In genomic region chr1:132386266-132386665, GRCm38 (mm10) we compare ENCODE assay signal across 16 mouse cellular contexts. TPM values are rescaled to one million over a fixed set of nuclear protein-coding genes. Genes with fewer than 3 reads are reported as not detected.
A peak's percentile ranks its signal among the peaks of the same experiment; 100 is the strongest.
DNase-seq lines count a peak whose midpoint lies in the region; ATAC-seq and TF ChIP-seq lines count a peak whose summit lies in the region.
"Had no signal": no experiment of that assay in that cellular context is flagged by ENCODE, and none has a peak within 500 bp of the region (broad histone marks: within the 10 kb centered on the region; RNA-seq: fewer than 3 reads in every experiment).

No protein-coding gene starts in this region.

- H3K36me3 ChIP-seq in erythroblast, embryonic 14.5 days (ENCODE audit: control insufficient read depth), result peaks cover 86% of the 10 kb centered on the region
- peaks cover 46% of the 10 kb centered on the region for H3K36me3 ChIP-seq in liver, embryonic 15.5 days (replicated peaks)
- H3K36me3 ChIP-seq: midbrain, embryonic 13.5 days had no signal

- no peak for ATAC-seq in erythroblast, adult 5-6 weeks (replicated peaks; ENCODE audit: low FRiP score, poor library complexity, severe bottlenecking)
- ATAC-seq in liver, embryonic 15.5 days (ENCODE audit: insufficient read depth), result no peak
- ATAC-seq in activated CD4-positive, CD25-positive, alpha-beta regulatory T cell, adult 4 months, result no peak
- ATAC-seq: forebrain, embryonic 14.5 days; midbrain, embryonic 13.5 days had no signal

- TF ChIP-seq CTCF in left cerebral cortex, adult 2 months (IDR thresholded peaks at IDR 0.05), result no peak

- DNase-seq in left cerebral cortex, adult 2 months (ENCODE audit: extremely low spot score in 1 of 2, low spot score in 2 of 2), result no peak
- DNase-seq in left cerebral cortex, postnatal 36 days (ENCODE audit: low spot score in 2 of 2), result no peak
- peak; percentile 25 to 40 for DNase-seq in cerebellum, postnatal 25 days
- no peak for DNase-seq in frontal cortex, adult 2 months (ENCODE audit: extremely low spot score in 1 of 2, low spot score in 1 of 2)
- DNase-seq: adrenal gland, postnatal 36 days; B cell, adult 2 months; heart, postnatal 36 days; kidney, adult 18-20 months had no signal

- no peaks in the 10 kb centered on the region for H3K9me3 ChIP-seq in erythroblast, embryonic 14.5 days (ENCODE audit: control insufficient read depth, low read length)
- no peaks in the 10 kb centered on the region for H3K9me3 ChIP-seq in liver, embryonic 15.5 days (replicated peaks)
- H3K9me3 ChIP-seq: embryonic facial prominence, embryonic 13.5 days; limb, embryonic 13.5 days; midbrain, embryonic 13.5 days had no signal

- intact Hi-C loops in left cerebral cortex, adult 2 months (cut with DNase I), result no loop called here
- intact Hi-C loops in left cerebral cortex, postnatal 36 days (cut with DNase I), result no loop called here

- H3K27ac ChIP-seq in left cerebral cortex, adult 2 months, result peak overlapping the region; percentile 79
- peak overlapping the region; percentile 60 for H3K27ac ChIP-seq in liver, embryonic 15.5 days (replicated peaks)
- H3K27ac ChIP-seq: limb, embryonic 13.5 days had no signal

- peak overlapping the region; percentile 89 for H3K4me3 ChIP-seq in erythroblast, embryonic 14.5 days (replicated peaks)
- no peak overlapping the region for H3K4me3 ChIP-seq in left cerebral cortex, adult 2 months
- peak overlapping the region; percentile 72 for H3K4me3 ChIP-seq in liver, embryonic 15.5 days (replicated peaks)
- H3K4me3 ChIP-seq: embryonic facial prominence, embryonic 13.5 days; limb, embryonic 13.5 days; midbrain, embryonic 13.5 days had no signal

- 74% methylated on average over 4 of the region's 4 CpGs for WGBS in liver, embryonic 15.5 days (ENCODE audit: insufficient replicate concordance)

- H3K4me2 ChIP-seq in liver, embryonic 15.5 days, result peak overlapping the region; percentile 94
- H3K4me2 ChIP-seq: embryonic facial prominence, embryonic 13.5 days; limb, embryonic 13.5 days had no signal

- H3K9ac ChIP-seq in liver, embryonic 15.5 days, result peak overlapping the region; percentile 37; the same call in 1 of the 2 replicates
- H3K9ac ChIP-seq: embryonic facial prominence, embryonic 13.5 days; limb, embryonic 13.5 days; midbrain, embryonic 13.5 days had no signal

- peaks cover 7% of the 10 kb centered on the region; the same call in 1 of the 2 replicates for H3K27me3 ChIP-seq in erythroblast, embryonic 14.5 days (ENCODE audit: control insufficient read depth)
- H3K27me3 ChIP-seq in liver, embryonic 15.5 days, result 0 out of 2 replicates have a peak, but pooled peaks cover 8% of the 10 kb centered on the region
- H3K27me3 ChIP-seq: embryonic facial prominence, embryonic 13.5 days; limb, embryonic 13.5 days; midbrain, embryonic 13.5 days had no signal

- H3K4me1 ChIP-seq in erythroblast, embryonic 14.5 days (ENCODE audit: control insufficient read depth), result peaks cover 88% of the 10 kb centered on the region
- peaks cover 76% of the 10 kb centered on the region for H3K4me1 ChIP-seq in liver, embryonic 15.5 days (replicated peaks)

RNA-seq across cellular contexts. Expression of gene Tmcc2, which starts 4.8 kb away (rescaled TPM):
- polyA plus RNA-seq in erythroblast, embryonic 14.5 days (2012), result 409 and 495 TPM in 2 replicates
- total RNA-seq in erythroblast, adult 5-6 weeks (2015; ENCODE audit: low replicate concordance), result 2,859 and 3,164 TPM in 2 replicates
- 5,593 and 6,096 TPM in 2 replicates for total RNA-seq in erythroblast, adult 5-6 weeks (2017; ENCODE audit: low replicate concordance)
- 100 to 1,000 TPM; 178 to 192 TPM for total RNA-seq in left cerebral cortex, adult 2 months (2021)
- total RNA-seq in left cerebral cortex, postnatal 36 days (2021), result 100 to 1,000 TPM; 171 to 173 TPM
- polyA plus RNA-seq in liver, embryonic 15.5 days (2015; fragmentation: Nextera tagmentation; extraction: Ambion mirVana), result 598 and 710 TPM in 2 replicates
- 1 to 10 TPM in 1 of 2 experiments, under 1 TPM in 1; 0.54 to 1.6 TPM for polyA plus RNA-seq in activated CD4-positive, CD25-positive, alpha-beta regulatory T cell, adult 4 months (2017; shearing (Covaris generic))
- 119 and 131 TPM in 2 replicates for polyA plus RNA-seq in frontal cortex, adult 2 months (2012; rRNA removed)

RNA-seq across cellular contexts. Expression of gene Dstyk, which starts 31.1 kb away (rescaled TPM):
- polyA plus RNA-seq in erythroblast, embryonic 14.5 days (2012), result 0.07 and 0.09 TPM in 2 replicates
- total RNA-seq in erythroblast, adult 5-6 weeks (2015; ENCODE audit: low replicate concordance), result 36.8 and 37.3 TPM in 2 replicates
- total RNA-seq in erythroblast, adult 5-6 weeks (2017; ENCODE audit: low replicate concordance), result 46.4 and 59.1 TPM in 2 replicates
- total RNA-seq in left cerebral cortex, adult 2 months (2021), result 10 to 100 TPM; 44.9 to 45.5 TPM
- 10 to 100 TPM; 40.4 to 46.8 TPM for total RNA-seq in left cerebral cortex, postnatal 36 days (2021)
- 4.5 and 5.3 TPM in 2 replicates for polyA plus RNA-seq in liver, embryonic 15.5 days (2015; fragmentation: Nextera tagmentation; extraction: Ambion mirVana)
- polyA plus RNA-seq in activated CD4-positive, CD25-positive, alpha-beta regulatory T cell, adult 4 months (2017; shearing (Covaris generic)), result 1 to 10 TPM; 4.0 to 4.3 TPM
- 22.1 and 26.6 TPM in 2 replicates for polyA plus RNA-seq in frontal cortex, adult 2 months (2012; rRNA removed)

Comparison
In these comparisons a context has a peak if more than half of its experiments do, and no peak if none do; other contexts are left out.
1. DNase-seq: peak in cerebellum, postnatal 25 days (2 of 2); none in left cerebral cortex, adult 2 months (0 of 2), left cerebral cortex, postnatal 36 days (0 of 2) and frontal cortex, adult 2 months (0 of 2).
2. RNA of gene Tmcc2, which starts 4.8 kb away (polyA plus RNA-seq): 598 to 710 TPM in liver, embryonic 15.5 days, 409 to 495 TPM in erythroblast, embryonic 14.5 days and 119 to 131 TPM in frontal cortex, adult 2 months; 0.54 to 1.6 TPM in activated CD4-positive, CD25-positive, alpha-beta regulatory T cell, adult 4 months; every median in the first group is over 10 times any median in the second.